Mouse (Mus musculus) frontal cortex, postnatal 14 days (tissue): ENCODE results near the gene Smyd1.
"Not testable (repeated sequence)": the region's sequence is repeated elsewhere in the genome, so short reads cannot be mapped to it uniquely, and the experiment has no call there.

Source experiments
- DNase-seq, 2 experiments: peaks; one replicate each; pipeline ENCODE4 v3.0.0; 2022; ENCODE audit warnings: low spot score in 2 of 2

Gene Smyd1

GRCm38 (mm10) chr6:71321826-71322283 lies at the start of gene Smyd1:
TSS of gene Smyd1 (minus strand) at chr6:71322233.
- DNase-seq, result no peak

DNA sequence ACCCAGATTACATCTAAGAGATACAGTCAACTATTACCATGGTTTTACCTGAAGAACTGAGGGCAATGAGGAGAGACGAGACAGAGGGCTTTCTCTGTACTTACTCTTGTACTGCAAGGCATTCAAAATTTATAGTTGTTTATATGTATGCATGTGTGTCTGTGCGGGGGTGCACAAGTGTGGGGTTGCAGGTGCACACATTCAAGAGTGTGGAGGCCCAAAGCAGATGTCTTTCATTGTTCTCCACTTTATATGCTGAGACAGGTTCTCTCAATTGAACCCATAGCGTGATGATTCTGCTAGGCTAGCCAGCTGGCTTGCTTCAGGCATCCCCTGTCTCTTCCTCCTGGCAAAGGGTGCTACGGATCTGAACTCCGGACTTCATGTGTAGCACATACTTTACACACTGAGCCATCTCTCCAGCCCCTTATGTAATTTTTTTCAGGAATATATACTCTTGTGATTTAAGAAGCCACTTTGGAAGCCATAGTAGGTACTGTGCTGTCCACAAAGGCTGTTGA lies 49.1 kb upstream of the Smyd1 start:
- no peak for DNase-seq

GRCm38 (mm10) chr6:71369416-71369815 lies 47.4 kb upstream of the Smyd1 start:
- no peak for DNase-seq

- DNase-seq, result no peak
Measured at GRCm38 (mm10) chr6:71363995-71364394, 42.0 kb upstream of the Smyd1 start.

- DNase-seq, result no peak
Measured at GRCm38 (mm10) chr6:71361156-71361670, 39.2 kb upstream of the Smyd1 start.

GRCm38 (mm10) chr6:71360751-71361150 lies 38.7 kb upstream of the Smyd1 start:
- no peak for DNase-seq

GRCm38 (mm10) chr6:71360221-71360620 lies 38.2 kb upstream of the Smyd1 start:
- DNase-seq, result no peak

DNA sequence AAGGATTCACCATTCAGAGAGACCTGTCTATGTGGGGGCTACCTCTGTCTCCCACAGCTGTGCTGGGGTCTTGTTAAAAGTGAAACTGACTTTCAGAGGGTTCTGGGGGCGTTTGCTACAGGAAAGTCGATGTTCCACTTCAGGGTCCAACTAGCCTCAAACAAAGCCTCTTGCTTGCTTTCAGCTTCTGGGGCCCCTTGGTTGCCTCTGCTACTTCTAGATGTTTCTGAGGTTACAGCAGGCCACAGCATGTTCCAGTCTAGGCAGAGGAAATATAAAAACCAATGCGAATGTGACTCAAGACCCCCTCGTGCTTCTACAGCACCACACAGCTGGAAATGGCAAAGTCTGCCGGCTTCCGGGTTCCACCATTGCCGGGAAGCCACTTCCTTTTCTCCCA lies 35.5 kb upstream of the Smyd1 start:
- DNase-seq, result no peak

- no peak for DNase-seq
Measured at GRCm38 (mm10) chr6:71353722-71354121, 31.7 kb upstream of the Smyd1 start.

- no peak for DNase-seq
Measured at GRCm38 (mm10) chr6:71352866-71353427, 30.9 kb upstream of the Smyd1 start.

- no peak for DNase-seq
Measured at GRCm38 (mm10) chr6:71352201-71352600, 30.2 kb upstream of the Smyd1 start.

DNA sequence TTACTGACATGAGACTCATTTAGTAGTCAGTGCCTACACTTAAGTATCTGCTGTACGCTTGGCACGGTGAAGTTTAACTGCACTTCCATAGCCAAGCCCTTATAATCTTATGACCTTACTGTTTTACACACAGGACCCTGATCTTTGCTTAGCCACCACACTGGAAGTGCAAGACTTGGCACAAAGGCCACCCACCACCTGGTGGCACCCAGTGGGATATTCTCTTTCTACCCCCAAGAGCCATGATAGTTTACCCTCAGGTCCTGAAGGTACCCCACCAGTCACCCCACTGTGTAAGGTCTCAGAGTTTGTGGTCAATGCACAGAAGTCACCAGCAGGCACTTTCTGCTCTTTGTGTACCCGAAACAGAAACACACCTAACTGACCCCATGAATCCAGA lies 29.2 kb upstream of the Smyd1 start:
- DNase-seq, result no peak

- no peak for DNase-seq
Measured at GRCm38 (mm10) chr6:71348006-71348405, 26.0 kb upstream of the Smyd1 start.

DNA sequence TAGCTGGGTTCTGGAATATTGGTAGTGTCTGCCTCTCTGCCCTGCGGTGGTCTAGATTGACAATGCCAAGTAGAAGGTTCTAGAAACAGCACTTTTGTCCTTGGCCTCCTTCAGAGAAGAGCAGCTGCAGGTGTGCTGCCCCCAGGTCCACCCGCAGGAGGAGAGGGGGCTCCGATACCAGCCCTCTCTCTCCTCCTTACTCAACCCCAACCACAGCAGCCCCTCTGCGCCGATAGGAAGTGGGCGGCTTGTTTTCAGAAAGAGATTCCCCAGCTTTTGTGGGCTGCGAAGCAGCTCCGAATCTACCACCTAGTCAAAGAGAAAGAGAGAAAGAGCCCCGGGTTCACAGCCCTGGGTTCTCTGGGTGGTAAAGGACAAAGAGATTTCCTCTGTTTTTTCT lies 19.1 kb upstream of the Smyd1 start:
- DNase-seq, result no peak

- no peak for DNase-seq
Measured at GRCm38 (mm10) chr6:71339351-71339750, 17.3 kb upstream of the Smyd1 start.

- no peak for DNase-seq
Measured at GRCm38 (mm10) chr6:71338941-71339340, 16.9 kb upstream of the Smyd1 start.

GRCm38 (mm10) chr6:71337666-71338065 lies 15.6 kb upstream of the Smyd1 start:
- DNase-seq, result no peak

- no peak for DNase-seq
Measured at GRCm38 (mm10) chr6:71333578-71334273, 11.7 kb upstream of the Smyd1 start.

- DNase-seq, result no peak
Measured at GRCm38 (mm10) chr6:71333031-71333430, 11.0 kb upstream of the Smyd1 start.

GRCm38 (mm10) chr6:71332236-71332965 lies 10.4 kb upstream of the Smyd1 start:
- DNase-seq, result no peak

DNA sequence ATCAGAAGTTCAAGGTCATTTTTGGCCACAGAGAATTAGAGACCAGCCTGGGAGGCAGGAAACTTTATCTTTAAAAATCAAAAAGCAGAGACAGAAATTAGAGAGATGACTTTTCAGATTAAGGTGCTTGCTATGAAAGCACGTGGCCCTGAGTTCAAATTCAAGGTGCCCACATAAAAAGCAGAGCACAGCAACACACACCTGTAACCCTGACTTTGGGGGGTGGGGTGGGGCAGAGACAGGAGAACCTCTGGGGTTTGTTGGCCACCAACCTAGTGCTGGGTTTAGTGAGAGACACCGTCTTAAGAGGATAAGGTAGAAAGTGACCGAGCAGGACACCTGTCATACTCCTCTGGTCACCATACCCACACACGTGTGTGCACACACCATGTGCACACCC lies 9.5 kb upstream of the Smyd1 start:
- DNase-seq, result not testable (repeated sequence)

DNA sequence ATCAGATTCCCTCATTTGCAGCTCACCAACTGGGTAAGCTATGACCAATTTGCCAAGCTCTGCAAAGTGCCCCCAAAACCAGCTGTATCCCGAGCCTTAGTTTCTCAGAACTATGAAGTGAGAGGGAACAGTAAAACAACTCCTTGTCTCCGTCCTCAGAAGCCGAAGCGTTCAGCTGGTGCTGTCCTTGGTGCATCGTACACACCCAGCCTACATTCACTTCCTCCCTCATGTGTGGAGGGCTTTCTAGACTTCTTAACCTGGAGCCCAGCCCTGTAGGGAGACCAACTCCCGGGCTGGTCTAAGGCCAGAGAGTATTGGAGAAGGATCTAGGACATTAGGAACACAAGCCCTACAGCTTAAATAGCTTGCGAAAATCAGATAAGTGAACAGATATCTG lies 8.5 kb upstream of the Smyd1 start:
- no peak for DNase-seq

DNA sequence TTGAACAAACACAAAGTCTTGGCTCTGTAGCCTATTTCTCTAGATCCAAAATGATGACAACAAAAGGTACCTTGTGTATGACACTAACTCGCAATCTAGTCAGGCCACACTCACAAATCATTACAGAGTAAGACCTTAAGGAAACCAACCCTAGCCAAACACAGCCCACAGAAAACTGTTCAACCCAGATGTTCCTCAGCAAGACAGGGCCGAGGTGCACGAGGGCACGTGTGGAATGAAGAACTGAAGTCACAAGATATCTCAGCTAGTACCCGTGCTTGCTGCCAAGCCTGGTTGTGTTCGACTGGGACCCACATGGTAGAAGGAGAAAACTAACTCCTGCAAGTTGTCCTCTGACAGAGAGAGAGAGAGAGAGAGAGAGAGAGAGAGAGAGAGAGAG lies 7.8 kb upstream of the Smyd1 start:
- DNase-seq, result no peak
